Mouse (Mus musculus): ENCODE measurements around the gene Plin3. TPM values are rescaled to one million over a fixed set of nuclear protein-coding genes. Genes with fewer than 3 reads are reported as not detected.
A peak's percentile ranks its signal among the peaks of the same experiment; 100 is the strongest.

Plin3 gene
- polyA plus RNA-seq, 1 experiment from 2014 or later = 99.3 TPM

GRCm38 (mm10) chr17:56257181-56257894 lies 35.3 kb downstream of the Plin3 start:
- peak; percentile 0; the same call in 1 of the 2 replicates for ATAC-seq
- WGBS = 7% methylated on average over 48 of the region's 58 CpGs
- peaks cover 3% of the 10 kb centered on the region; the same call in 1 of the 2 replicates for H3K4me1 ChIP-seq (ENCODE audit: insufficient read depth, low read depth, low read length)

DNA sequence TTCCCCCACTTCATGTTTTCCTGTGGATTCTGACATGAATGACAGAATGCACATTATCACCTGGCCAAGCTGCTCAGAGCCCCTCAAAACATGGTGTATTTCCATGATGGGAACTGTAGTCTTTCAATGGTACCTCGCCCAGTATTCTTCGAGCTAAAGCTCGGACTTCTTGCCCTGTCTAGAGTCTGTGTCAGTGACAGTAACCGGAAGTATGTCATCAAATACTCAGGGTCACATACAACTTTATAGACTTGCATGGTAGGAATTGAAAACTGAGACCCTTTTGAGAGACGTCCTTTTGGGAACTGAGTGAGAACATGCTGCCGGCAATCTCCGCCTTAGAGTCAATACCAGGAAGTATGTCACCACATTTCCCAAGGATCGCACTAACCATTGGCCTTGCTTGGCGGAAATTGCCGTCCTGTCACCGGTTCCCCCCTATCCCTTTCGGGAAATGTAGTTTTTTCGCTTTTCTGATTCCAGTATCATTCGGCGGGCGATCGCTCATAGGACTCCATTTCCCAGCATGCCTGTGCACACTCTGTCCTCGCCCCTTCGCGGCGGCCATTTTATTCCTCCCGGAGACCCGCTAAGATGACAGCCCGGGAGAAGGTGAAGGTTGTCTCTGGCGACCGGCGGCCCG lies 36.3 kb downstream of the Plin3 start, which contains the start of gene Fem1a:
Gene Fem1a (plus strand): TSS at position 572 of the 643 bp plus-strand sequence.
- no peaks in the 10 kb centered on the region for H3K9me3 ChIP-seq (ENCODE audit: low read length)
- H3K4me1 ChIP-seq (ENCODE audit: insufficient read depth, low read depth, low read length) = peaks cover 3% of the 10 kb centered on the region; the same call in 1 of the 2 replicates
- under 1% methylated on average over 28 of the region's 28 CpGs for whole genome bisulfite sequencing
- H3K4me2 ChIP-seq (replicated peaks; ENCODE audit: low read depth, low read length) = peak within 1 kb of the TSS; percentile 90
- TF ChIP-seq EP300 (IDR thresholded peaks at IDR 0.05) = peak; percentile 60
- no peak for TF ChIP-seq CTCF (IDR thresholded peaks at IDR 0.05)
- DNase-seq (ENCODE audit: low spot score) (peak; percentile 100), ATAC-seq (peak; percentile 91)
- H3K36me3 ChIP-seq (ENCODE audit: insufficient read depth, low read length) = peaks cover 13% of the 10 kb centered on the region
- H3K9ac ChIP-seq (replicated peaks; ENCODE audit: low read depth) = peak within 1 kb of the TSS; percentile 51
- H3K27me3 ChIP-seq (replicated peaks; ENCODE audit: insufficient read depth, low read length) = no peaks in the 10 kb centered on the region
- H3K4me3 ChIP-seq (ENCODE audit: low read depth, low read length) = peak within 1 kb of the TSS; percentile 61
- peak within 1 kb of the TSS; percentile 96 for H3K27ac ChIP-seq (ENCODE audit: low read length)

More at GRCm38 (mm10) chr17:56257181-56257894, 35.3 kb downstream of the Plin3 start:
- Histone ChIP-seq H3K9me3 (ENCODE audit: low read length) (no peaks in the 10 kb centered on the region), H3K27me3 (replicated peaks; ENCODE audit: insufficient read depth, low read length) (no peaks in the 10 kb centered on the region), H3K27ac (ENCODE audit: low read length) (peak overlapping the region; percentile 96), H3K4me3 (ENCODE audit: low read depth, low read length) (peak overlapping the region; percentile 61), H3K9ac (replicated peaks; ENCODE audit: low read depth) (peak overlapping the region; percentile 51), H3K4me2 (replicated peaks; ENCODE audit: low read depth, low read length) (peak overlapping the region; percentile 90), H3K36me3 (ENCODE audit: insufficient read depth, low read length) (peaks cover 13% of the 10 kb centered on the region)
- TF ChIP-seq EP300 (IDR thresholded peaks at IDR 0.05) (no peak), CTCF (IDR thresholded peaks at IDR 0.05) (no peak; the same call in 1 of the 2 replicates)
- no peak for DNase-seq (ENCODE audit: low spot score)

GRCm38 (mm10) chr17:56255863-56256238 lies 36.8 kb downstream of the Plin3 start:
- Histone ChIP-seq H3K27ac (ENCODE audit: low read length) (peak overlapping the region; percentile 96), H3K4me1 (ENCODE audit: insufficient read depth, low read depth, low read length) (peaks cover 3% of the 10 kb centered on the region; the same call in 1 of the 2 replicates), H3K9ac (replicated peaks; ENCODE audit: low read depth) (no peak overlapping the region), H3K27me3 (replicated peaks; ENCODE audit: insufficient read depth, low read length) (no peaks in the 10 kb centered on the region), H3K4me2 (replicated peaks; ENCODE audit: low read depth, low read length) (peak overlapping the region; percentile 90), H3K36me3 (ENCODE audit: insufficient read depth, low read length) (peaks cover 13% of the 10 kb centered on the region), H3K9me3 (ENCODE audit: low read length) (no peaks in the 10 kb centered on the region), H3K4me3 (ENCODE audit: low read depth, low read length) (peak overlapping the region; percentile 61)
- TF ChIP-seq CTCF (IDR thresholded peaks at IDR 0.05) (peak; percentile 98), EP300 (IDR thresholded peaks at IDR 0.05) (no peak)
- ATAC-seq (peak; percentile 93), DNase-seq (ENCODE audit: low spot score) (peak; percentile 100)
- under 1% methylated on average over 32 of the region's 32 CpGs for WGBS

- no peak overlapping the region for H3K27ac ChIP-seq (ENCODE audit: low read length)
- H3K4me1 ChIP-seq (ENCODE audit: insufficient read depth, low read depth, low read length) = peaks cover 3% of the 10 kb centered on the region; the same call in 1 of the 2 replicates
- H3K9ac ChIP-seq (replicated peaks; ENCODE audit: low read depth) = no peak overlapping the region
- ATAC-seq (no peak), DNase-seq (ENCODE audit: low spot score) (no peak)
- TF ChIP-seq CTCF (IDR thresholded peaks at IDR 0.05) (no peak), EP300 (IDR thresholded peaks at IDR 0.05) (no peak)
- no peak overlapping the region for H3K4me3 ChIP-seq (ENCODE audit: low read depth, low read length)
- no peaks in the 10 kb centered on the region for H3K9me3 ChIP-seq (ENCODE audit: low read length)
- peaks cover 12% of the 10 kb centered on the region for H3K36me3 ChIP-seq (ENCODE audit: insufficient read depth, low read length)
- H3K27me3 ChIP-seq (replicated peaks; ENCODE audit: insufficient read depth, low read length) = no peaks in the 10 kb centered on the region
- 15% methylated on average over 9 of the region's 9 CpGs for whole genome bisulfite sequencing
- 0 out of 2 replicates have a peak overlapping the region, but pooled peaks have one; percentile 8 for H3K4me2 ChIP-seq (replicated peaks; ENCODE audit: low read depth, low read length)
These were observed 37.2 kb downstream of the Plin3 start for GRCm38 (mm10) chr17:56255429-56255828.

DNA sequence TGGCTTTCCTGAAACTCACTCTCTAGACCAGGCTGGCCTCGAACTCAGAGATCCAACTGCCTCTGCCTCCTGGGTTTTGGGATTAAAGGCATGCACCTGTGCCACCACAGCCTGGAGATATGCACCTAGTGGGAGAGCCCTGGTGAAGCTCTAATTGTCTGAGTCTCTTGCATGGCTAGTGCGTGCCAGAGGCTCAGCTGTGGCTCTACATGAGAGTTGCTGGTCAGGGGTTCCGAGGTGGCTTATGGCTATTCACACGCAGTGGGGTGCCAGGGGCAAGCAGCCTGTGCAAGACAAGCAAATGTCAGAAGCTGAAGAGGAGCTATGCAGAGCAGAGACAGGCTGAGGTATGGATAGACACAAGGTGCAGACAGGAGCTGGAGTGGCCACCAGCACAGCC lies 38.0 kb downstream of the Plin3 start:
- Histone ChIP-seq H3K9ac (replicated peaks; ENCODE audit: low read depth) (no peak overlapping the region), H3K27ac (ENCODE audit: low read length) (no peak overlapping the region), H3K36me3 (ENCODE audit: insufficient read depth, low read length) (peaks cover 5% of the 10 kb centered on the region; the same call in 1 of the 2 replicates), H3K4me2 (replicated peaks; ENCODE audit: low read depth, low read length) (no peak overlapping the region), H3K4me1 (ENCODE audit: insufficient read depth, low read depth, low read length) (peaks cover 3% of the 10 kb centered on the region; the same call in 1 of the 2 replicates), H3K4me3 (ENCODE audit: low read depth, low read length) (no peak overlapping the region), H3K27me3 (replicated peaks; ENCODE audit: insufficient read depth, low read length) (no peaks in the 10 kb centered on the region), H3K9me3 (ENCODE audit: low read length) (no peaks in the 10 kb centered on the region)
- DNase-seq (ENCODE audit: low spot score) = no peak
- TF ChIP-seq CTCF (IDR thresholded peaks at IDR 0.05) (no peak), EP300 (IDR thresholded peaks at IDR 0.05) (no peak)
- WGBS = 75% methylated on average over 4 of the region's 4 CpGs
- no peak for ATAC-seq

- H3K4me1 ChIP-seq (ENCODE audit: insufficient read depth, low read depth, low read length) = no peaks in the 10 kb centered on the region
- no peak for TF ChIP-seq EP300 (IDR thresholded peaks at IDR 0.05)
- TF ChIP-seq CTCF (IDR thresholded peaks at IDR 0.05) = peak; percentile 79
- DNase-seq (ENCODE audit: low spot score) (peak; percentile 92), ATAC-seq (peak; percentile 65)
- WGBS = 14% methylated on average over 6 of the region's 6 CpGs
- H3K4me2 ChIP-seq (replicated peaks; ENCODE audit: low read depth, low read length) = no peak overlapping the region
- H3K36me3 ChIP-seq (ENCODE audit: insufficient read depth, low read length) = no peaks in the 10 kb centered on the region
- H3K9ac ChIP-seq (replicated peaks; ENCODE audit: low read depth) = no peak overlapping the region
- no peak overlapping the region for H3K4me3 ChIP-seq (ENCODE audit: low read depth, low read length)
- H3K27me3 ChIP-seq (replicated peaks; ENCODE audit: insufficient read depth, low read length) = no peaks in the 10 kb centered on the region
- H3K27ac ChIP-seq (ENCODE audit: low read length) = peak overlapping the region; percentile 22
- no peaks in the 10 kb centered on the region for H3K9me3 ChIP-seq (ENCODE audit: low read length)
These were observed 41.4 kb downstream of the Plin3 start for GRCm38 (mm10) chr17:56251136-56251829.

Measured in lung, postnatal 0 days (tissue).